Mouse (Mus musculus): ENCODE results near the gene Ryr1.
"Not testable (repeated sequence)": the region's sequence is repeated elsewhere in the genome, so short reads cannot be mapped to it uniquely, and the experiment has no call there.

Ryr1 gene

GRCm38 (mm10) chr7:29144006-29144405 lies 19.0 kb upstream of the Ryr1 start:
- no peak for DNase-seq

DNA sequence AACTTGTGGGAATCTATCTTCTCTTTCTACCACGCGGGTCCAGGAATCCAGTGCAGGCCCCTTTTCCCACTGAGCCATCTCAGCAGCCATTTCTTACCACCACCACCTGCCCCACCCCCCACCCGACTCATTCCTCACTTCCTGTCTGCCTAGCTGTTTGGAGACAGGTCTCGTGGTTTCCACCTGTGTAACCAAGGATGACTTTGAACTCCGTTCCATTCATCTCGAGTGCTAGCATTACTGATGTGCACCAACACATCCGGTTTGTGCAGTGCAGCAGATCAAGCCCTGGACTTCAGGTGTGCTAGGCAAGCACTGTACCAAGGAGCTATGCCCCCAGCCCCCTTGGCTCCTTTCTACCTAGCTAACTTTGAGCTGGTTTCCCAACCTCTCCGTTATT lies 16.4 kb upstream of the Ryr1 start:
- no peak for DNase-seq

GRCm38 (mm10) chr7:29139237-29139636 lies 14.3 kb upstream of the Ryr1 start:
- DNase-seq = not testable (repeated sequence)

- DNase-seq = no peak
These were observed 12.4 kb upstream of the Ryr1 start for GRCm38 (mm10) chr7:29137429-29137828.

DNA sequence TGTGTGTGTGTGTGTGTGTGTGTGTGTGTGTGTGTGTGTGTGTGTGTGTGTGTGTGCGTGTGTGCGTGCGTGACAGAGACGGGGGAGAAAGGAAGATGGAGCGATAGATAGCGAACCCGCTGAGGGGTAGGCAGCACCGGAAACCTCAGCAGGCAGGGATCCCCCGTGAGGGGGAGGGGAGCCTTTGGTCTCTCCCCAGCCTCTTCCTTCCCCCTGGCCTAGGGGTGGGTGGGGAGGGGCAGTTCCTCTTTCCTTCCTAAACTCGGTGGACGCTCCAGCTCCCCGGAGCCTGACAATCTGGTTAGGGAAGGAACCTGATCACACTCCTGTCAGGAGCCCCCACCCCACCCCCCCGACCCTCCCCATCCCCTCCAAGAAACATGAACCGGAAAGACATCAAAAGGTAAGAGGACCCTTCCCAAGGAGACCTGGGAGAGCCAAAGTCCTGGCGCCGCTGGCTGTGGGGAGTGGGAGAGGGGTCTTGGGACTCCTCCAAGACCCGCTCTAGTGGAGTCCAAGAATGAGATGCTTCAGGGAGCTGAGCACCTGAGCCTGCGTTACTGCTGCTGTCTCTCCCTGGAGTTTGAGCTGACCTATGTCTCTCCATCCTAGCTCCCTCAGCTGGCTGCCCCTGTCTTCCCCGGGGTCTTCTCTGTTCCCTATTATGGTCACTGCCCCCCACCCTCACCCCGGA lies 9.9 kb upstream of the Ryr1 start, which contains the start of gene Rasgrp4:
Rasgrp4 (plus strand) TSS at position 159 of the 694 bp plus-strand sequence.
- peak; percentile 47 for DNase-seq

DNA sequence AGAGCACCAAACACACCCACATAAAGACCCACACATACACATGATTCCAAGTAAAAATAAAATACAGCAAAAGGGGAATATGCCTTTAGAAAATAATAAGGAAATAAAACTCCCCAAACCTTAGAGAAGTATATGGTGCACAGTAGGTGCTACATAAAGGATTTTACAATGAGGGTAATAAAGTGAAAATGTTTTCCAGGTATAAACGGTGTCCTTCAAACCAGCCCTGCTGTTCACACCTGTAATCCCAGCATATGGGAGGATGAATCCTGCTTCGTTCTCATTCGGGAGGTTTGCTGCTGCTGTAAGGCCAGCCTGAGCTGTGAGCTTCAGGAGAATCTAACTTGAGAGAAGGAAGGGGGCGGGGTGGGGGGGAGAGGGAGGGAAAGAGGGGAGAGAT lies 9.3 kb upstream of the Ryr1 start:
- DNase-seq = no peak

GRCm38 (mm10) chr7:29128725-29129124 lies 3.7 kb upstream of the Ryr1 start:
- peak; percentile 44 for DNase-seq

DNA sequence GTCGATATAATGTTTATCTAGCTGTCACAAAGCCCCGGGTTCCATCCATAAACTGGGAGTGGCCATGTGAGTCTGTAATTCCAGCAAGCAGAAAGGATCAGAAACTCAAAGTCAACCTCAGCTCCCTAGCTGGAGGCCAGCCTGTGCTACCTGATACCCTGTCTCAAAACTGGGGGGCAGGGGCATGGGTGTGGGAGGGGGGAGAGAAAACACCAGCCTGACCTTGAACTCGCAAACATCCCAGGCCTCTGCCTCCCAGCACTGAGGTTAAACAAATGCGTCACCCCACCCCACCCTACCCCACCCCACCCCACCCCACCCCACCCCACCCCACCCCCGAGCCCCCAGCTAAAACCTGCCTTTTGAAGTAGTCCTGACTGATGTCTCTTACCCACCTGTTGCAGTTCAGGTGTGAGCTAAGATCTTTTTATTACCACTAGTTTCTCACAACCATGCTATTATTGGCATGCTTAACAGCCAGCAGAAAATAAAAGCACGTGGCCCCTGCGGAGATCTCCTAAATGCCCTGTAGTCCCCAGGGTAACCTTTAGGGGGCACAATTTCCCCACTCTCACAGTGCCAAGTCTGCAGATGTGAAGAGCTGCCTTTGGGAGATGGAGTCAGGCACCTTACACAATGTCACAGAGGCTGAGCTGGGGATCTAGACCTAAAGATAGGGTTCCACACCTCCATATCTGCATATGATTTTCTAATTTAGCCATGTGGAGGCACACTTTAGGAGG lies 1.4 kb upstream of the Ryr1 start:
- peak; percentile 72 for DNase-seq

DNA sequence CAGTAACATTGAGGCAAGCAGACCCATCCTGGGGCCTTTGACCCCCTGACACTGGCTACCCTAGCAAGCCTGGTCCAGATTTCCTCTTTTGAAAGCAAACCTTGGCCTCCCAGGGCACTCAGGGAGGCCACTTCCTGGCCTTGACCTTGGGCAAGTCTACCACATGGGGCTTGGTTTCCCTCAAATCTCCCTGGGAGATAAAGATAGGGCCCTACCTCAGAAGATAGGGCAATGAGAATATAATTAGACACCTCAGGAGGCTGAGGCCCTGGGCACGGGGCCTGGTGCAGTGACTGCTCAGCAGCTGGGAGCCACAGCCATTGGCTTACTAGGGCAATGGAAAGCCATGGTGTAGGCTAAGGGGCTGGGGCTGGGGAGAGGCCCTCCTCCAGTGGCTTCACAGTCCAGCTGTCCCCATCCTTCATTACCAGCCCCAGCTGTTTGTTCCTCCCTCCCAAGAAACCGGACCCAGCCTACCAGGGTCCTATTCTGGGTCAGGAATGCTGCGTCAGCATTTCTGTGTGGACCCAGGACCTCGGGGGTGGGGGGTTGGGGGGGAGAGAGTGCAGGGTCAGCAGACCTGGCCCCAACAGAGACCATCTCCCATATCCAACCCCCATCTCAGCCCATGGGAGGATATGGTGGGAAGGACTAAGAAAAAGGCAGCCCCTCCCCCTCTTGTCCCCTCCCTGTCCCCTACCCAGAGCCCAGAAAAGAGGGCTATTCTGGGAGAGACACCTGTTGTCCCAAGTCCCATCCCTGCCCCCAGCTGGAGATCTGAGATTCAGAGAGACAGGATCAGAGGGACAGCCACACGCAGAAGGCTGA lies 1.2 kb downstream of the Ryr1 start:
- DNase-seq = no peak

DNA sequence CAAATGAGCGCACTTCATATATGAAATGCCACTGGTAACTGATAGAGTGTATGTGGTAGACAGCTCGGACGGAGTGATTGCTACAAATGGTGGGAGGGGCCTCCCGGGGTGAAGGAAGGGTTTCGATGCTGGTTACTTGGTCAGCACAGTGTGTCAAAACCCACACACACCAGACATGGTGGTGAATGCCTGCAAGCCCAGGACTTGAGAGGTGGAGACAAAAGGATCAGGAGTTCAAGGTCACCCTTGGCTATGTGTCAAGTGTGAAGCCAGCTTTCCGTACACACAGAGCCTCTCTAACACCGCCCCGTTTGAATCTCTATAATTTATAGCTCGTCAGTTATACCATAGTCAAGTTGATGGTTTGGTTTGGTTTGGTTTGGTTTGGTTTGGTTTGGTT lies 2.2 kb downstream of the Ryr1 start:
- DNase-seq = no peak

DNA sequence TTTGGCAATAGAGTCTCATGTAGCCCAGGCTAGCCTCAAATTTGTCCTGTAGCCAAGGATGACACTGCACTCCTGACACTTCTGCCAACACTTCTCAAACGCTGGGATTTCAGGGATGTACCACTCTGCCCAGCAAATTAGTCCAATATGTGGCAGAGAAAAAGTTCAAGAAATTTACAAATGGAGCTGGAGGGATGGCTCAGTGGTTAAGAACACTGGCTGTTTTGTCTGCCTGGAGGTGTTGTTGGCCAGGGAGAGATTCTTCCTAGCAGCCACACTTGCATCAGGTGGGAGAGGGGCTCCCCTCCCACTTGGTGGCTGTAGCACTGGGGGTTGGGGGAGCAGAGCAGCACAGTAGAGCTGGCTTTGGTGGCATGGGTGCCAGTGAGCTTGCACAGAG lies 5.5 kb downstream of the Ryr1 start:
- no peak for DNase-seq

DNA sequence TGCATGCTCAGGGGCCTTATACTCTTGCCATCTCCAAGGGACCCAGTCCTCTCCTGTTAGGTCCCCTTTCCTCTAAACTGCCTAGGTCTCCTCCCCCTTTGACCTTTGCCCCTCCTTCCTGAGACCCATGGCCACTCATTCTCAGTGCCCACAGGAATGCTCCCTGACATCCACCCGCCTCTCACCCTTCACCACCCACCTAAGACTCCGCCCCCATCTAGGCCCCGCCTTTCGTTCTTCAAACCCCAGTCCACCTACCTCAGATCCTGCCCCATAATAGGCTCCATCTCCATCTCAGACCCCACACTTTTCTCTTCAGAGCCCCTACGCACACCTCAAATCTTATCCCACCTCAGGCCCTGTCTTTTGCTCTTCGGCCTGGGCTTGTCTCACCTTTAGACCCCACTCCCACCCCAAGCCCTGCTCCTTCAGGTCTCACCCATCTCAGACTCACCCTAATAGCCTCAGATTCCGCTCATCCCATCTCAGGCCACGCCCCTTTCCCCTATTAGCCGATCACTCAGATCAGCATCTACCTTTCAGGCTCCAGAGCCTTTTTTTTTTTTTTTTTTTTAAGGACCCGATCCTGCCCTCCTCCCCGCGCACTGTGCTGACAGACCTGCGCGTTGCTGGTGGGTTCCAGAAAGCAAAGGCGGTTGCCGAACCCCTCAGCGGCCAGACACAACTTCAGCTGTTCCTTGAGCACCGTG lies 6.7 kb downstream of the Ryr1 start:
- peak; percentile 13 for DNase-seq

DNA sequence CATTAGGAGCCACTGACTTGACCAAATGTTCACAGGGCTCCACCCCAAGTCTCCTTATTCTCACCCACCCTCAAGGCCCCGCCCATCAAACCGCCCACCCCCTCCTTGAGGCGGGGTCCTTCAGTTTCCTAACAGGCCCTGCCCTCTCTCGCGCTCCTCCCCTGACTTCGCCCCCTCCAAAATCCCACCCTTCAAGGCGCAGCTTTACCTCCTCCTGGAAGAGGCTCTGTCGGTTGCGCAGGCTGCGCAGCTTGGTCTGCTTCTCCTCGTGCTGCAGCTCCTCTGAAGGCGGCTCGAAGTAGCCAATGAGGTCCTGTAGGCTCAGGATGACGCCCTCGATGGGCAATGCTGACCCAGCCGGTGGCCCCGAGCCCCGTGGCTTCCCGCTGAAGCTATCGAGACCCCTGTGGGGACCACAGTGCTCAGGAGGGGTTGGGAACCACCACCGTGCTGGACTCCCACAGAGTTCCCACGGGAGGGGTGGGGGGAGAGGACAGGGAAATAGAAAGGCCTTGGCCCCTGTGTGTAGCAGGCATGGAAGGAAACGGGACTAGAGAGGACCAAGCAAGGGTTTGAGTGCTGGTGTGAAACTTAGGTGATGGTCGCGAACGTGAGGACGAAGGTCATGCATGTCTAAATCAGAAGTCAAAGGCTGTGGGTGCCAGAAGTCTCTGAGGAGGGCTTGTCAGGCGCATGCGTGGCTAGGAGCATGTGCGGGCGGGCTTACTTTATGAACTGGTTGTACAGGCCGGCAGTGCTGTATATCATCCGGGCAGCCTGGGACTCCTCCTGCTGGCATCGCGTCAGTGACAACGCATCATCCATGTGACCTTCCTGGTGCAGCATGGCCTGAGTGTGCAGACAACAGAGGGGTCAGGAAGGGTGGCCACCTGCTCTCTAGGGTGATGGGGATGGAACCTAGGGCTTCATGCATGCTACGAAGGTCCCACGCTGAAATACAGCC lies 15.7 kb downstream of the Ryr1 start:
- DNase-seq = peak; percentile 37

- no peak for DNase-seq
These were observed 23.5 kb downstream of the Ryr1 start for GRCm38 (mm10) chr7:29101286-29102017.

DNA sequence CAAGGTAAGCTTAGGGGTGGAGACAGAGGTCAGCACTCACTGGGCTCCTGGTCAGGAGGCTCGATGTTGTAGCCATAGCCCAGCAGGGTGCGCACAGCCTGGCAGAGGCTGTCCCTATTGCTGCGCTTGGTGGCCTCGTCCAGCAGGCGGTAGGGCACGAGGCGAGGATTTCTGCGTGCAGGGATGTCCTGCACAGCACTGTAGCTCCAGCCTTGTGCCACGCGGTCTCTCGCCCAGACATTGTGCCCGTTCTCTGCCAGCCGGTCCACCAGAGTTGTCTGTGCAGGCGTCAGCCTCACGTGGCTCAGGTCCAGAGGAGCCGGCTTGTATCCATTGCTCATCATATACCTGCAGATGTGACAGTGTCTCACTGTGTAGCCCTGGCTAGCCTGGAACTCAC lies 27.8 kb downstream of the Ryr1 start:
- no peak for DNase-seq

DNA sequence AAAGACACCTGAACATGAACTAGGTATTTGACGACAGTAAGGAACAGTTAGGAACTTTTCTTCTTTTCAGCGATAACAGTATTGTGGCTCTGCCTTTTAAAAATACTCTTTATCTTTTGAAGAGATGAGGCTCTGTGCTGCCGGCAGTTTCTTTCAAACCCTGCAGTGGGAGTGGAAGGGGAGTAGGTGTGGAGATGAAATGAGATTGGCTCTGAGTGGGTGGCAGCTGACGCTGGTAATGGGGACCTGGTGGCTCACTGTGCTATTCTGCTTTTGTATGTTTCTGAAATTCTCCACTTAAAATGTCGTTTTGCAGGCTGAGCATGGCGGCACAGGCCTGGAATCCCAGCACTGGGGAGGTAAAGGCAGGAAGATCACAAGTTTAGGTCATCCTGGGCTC lies 36.2 kb downstream of the Ryr1 start:
- no peak for DNase-seq

GRCm38 (mm10) chr7:29086902-29087301 lies 38.1 kb downstream of the Ryr1 start:
- no peak for DNase-seq

DNA sequence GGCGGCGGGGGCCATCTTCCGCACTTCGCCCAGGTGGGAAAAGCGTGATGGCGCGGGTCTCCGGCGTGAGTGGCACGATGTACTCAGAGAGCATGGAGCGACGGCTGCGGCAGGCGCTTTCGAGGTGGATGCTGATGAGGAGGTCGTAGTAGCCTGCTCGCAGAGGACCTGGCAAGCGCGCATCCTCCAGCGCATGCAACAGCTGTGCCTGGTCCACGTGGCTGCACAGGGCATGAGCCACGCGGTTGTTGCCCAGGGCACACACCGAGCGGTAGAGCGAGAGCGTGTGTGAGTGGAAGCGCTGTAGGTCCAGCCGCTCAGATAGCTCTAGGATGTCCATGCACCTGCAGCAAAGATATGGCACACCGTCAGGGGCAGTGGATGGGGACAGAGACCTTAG lies 39.0 kb downstream of the Ryr1 start:
- DNase-seq = no peak

DNA sequence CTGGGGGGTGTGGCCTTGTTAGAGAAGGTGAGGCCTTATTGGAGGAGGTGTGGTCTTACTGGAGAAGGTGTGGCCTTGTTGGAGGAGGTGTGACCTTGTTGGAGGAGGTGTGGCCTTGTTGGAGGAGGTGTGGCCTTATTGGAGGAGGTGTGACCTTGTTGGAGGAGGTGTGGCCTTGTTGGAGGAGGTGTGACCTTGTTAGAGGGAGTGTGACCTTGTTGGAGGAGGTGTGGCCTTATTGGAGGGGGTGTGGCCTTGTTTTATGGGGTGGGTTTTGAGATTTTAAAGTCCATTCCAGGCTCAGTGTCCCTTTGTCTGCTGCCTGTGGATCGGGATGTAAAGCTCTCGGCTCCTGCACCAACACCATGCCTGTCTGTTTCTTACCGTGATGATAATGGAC lies 40.6 kb downstream of the Ryr1 start:
- no peak for DNase-seq

DNA sequence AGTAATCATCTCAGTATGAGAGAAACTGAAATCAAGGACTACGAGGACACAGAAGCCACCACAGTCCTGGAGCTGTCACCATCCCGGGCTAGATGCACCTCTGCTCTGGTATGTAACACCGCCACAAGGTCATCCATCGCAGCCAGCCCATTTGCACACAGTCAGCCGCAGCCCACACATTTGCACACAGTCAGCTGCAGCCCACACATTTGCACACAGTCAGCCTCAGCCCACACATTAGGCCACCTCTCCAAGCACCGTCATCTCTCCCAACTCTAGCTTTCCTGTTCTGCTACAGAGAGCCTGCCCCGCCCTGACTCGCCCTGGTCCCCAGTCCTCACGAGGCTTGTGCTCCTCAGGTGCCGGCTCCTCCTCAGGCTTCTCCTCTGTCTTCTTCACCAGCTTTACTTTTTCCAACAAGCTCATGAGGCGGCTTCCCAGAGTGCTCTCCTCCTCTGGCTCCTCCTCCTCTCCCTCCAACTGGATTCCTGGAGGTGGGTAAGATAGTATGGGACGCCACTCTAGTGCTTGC lies 45.5 kb downstream of the Ryr1 start:
- no peak for DNase-seq

- no peak for DNase-seq
These were observed 48.0 kb downstream of the Ryr1 start for GRCm38 (mm10) chr7:29076977-29077376.
